Mouse (Mus musculus) erythroid progenitor cell, adult 5-6 weeks (primary cell): ENCODE data around the gene Jsrp1. TPM values are rescaled to one million over a fixed set of nuclear protein-coding genes. Genes with fewer than 3 reads are reported as not detected.

Experiments
- ATAC-seq: replicated peaks from 2 replicates; pipeline ENCODE4 v1.8.0; 2016; ENCODE audit warnings: moderate number of reproducible peaks, mild to moderate bottlenecking, moderate TSS enrichment, inconsistent platforms; ENCODE audit not compliant: poor library complexity, low FRiP score, severe bottlenecking
- total RNA-seq, 2 experiments: library from RNA; stranded (forward) in 1 of 2; stranded (reverse) in 1 of 2; fragments of 150-400 nt in 1 of 2; fragments of 186-747, 209-891 nt in 1 of 2; gene quantifications; 2 replicates each; pipeline versions ENCODE4 v1.2.3 to v1.2.4; 2015 to 2017; ENCODE audit warnings: low replicate concordance in 2 of 2

Gene Jsrp1
- total RNA-seq, 2 experiments from 2014 or later = not detected

- ATAC-seq = no peak
Observed at GRCm38 (mm10) chr10:80773816-80774215, 39.5 kb downstream of the Jsrp1 start.

- ATAC-seq = no peak
Observed at GRCm38 (mm10) chr10:80768365-80768764, 44.9 kb downstream of the Jsrp1 start.

- ATAC-seq = no peak
Observed at GRCm38 (mm10) chr10:80766161-80766815, 47.0 kb downstream of the Jsrp1 start.

GRCm38 (mm10) chr10:80765746-80766145, 47.6 kb downstream of the Jsrp1 start:
- no peak for ATAC-seq

- no peak for ATAC-seq
Observed at GRCm38 (mm10) chr10:80763502-80763901, 49.8 kb downstream of the Jsrp1 start.

- ATAC-seq = no peak
Observed at GRCm38 (mm10) chr10:80761821-80762220, 51.5 kb downstream of the Jsrp1 start.

- ATAC-seq = no peak
Observed at GRCm38 (mm10) chr10:80760596-80761524, 52.4 kb downstream of the Jsrp1 start.

- no peak for ATAC-seq
Observed at GRCm38 (mm10) chr10:80758651-80759050, 54.6 kb downstream of the Jsrp1 start.

Other genes with a start within 250 kb of the Jsrp1 start
- gene Klf16, start 236.2 kb downstream of the Jsrp1 start, total RNA-seq (2015; ENCODE audit: low replicate concordance) = 8.4 and 9.4 TPM in 2 replicates
- 9.9 and 14.1 TPM in 2 replicates for gene Klf16, start 236.2 kb downstream of the Jsrp1 start, total RNA-seq (2017; ENCODE audit: low replicate concordance)
- gene Abhd17a, start 223.2 kb downstream of the Jsrp1 start, total RNA-seq (2015; ENCODE audit: low replicate concordance) = 44.7 and 49.0 TPM in 2 replicates
- 5.5 and 30.7 TPM in 2 replicates for gene Abhd17a, start 223.2 kb downstream of the Jsrp1 start, total RNA-seq (2017; ENCODE audit: low replicate concordance)
- 8.8 and 10.5 TPM in 2 replicates for gene Scamp4, start 210.6 kb downstream of the Jsrp1 start, total RNA-seq (2015; ENCODE audit: low replicate concordance)
- 2.3 and 6.9 TPM in 2 replicates for gene Scamp4, start 210.6 kb downstream of the Jsrp1 start, total RNA-seq (2017; ENCODE audit: low replicate concordance)
- gene Adat3, start 210.6 kb downstream of the Jsrp1 start, total RNA-seq (2015; ENCODE audit: low replicate concordance) = not detected in 2 replicates
- 1.4 TPM in 1 of 2 replicates, not detected in the other for gene Adat3, start 210.6 kb downstream of the Jsrp1 start, total RNA-seq (2017; ENCODE audit: low replicate concordance)
- 0.72 and 1.7 TPM in 2 replicates for gene Gm49322, start 207.5 kb downstream of the Jsrp1 start, total RNA-seq (2015; ENCODE audit: low replicate concordance)
- gene Gm49322, start 207.5 kb downstream of the Jsrp1 start, total RNA-seq (2017; ENCODE audit: low replicate concordance) = 0.64 and 5.4 TPM in 2 replicates
- gene Csnk1g2, start 190.7 kb downstream of the Jsrp1 start, total RNA-seq (2015; ENCODE audit: low replicate concordance) = 31.4 and 58.0 TPM in 2 replicates
- gene Csnk1g2, start 190.7 kb downstream of the Jsrp1 start, total RNA-seq (2017; ENCODE audit: low replicate concordance) = 50.1 and 62.4 TPM in 2 replicates
- gene Btbd2, start 156.4 kb downstream of the Jsrp1 start, total RNA-seq (2015; ENCODE audit: low replicate concordance) = 2.9 and 3.8 TPM in 2 replicates
- 9.2 and 25.3 TPM in 2 replicates for gene Btbd2, start 156.4 kb downstream of the Jsrp1 start, total RNA-seq (2017; ENCODE audit: low replicate concordance)
- gene Mknk2, start 135.4 kb downstream of the Jsrp1 start, total RNA-seq (2015; ENCODE audit: low replicate concordance) = 78.2 and 83.0 TPM in 2 replicates
- 49.4 and 67.6 TPM in 2 replicates for gene Mknk2, start 135.4 kb downstream of the Jsrp1 start, total RNA-seq (2017; ENCODE audit: low replicate concordance)
- 19.5 and 32.3 TPM in 2 replicates for gene Mob3a, start 111.5 kb downstream of the Jsrp1 start, total RNA-seq (2015; ENCODE audit: low replicate concordance)
- gene Mob3a, start 111.5 kb downstream of the Jsrp1 start, total RNA-seq (2017; ENCODE audit: low replicate concordance) = 9.0 and 25.7 TPM in 2 replicates
- 21.4 and 36.4 TPM in 2 replicates for gene Izumo4, start 111.3 kb downstream of the Jsrp1 start, total RNA-seq (2015; ENCODE audit: low replicate concordance)
- 3.3 and 3.8 TPM in 2 replicates for gene Izumo4, start 111.3 kb downstream of the Jsrp1 start, total RNA-seq (2017; ENCODE audit: low replicate concordance)
- gene Ap3d1, start 71.2 kb downstream of the Jsrp1 start, total RNA-seq (2015; ENCODE audit: low replicate concordance) = 42.8 and 69.6 TPM in 2 replicates
- 66.0 and 111 TPM in 2 replicates for gene Ap3d1, start 71.2 kb downstream of the Jsrp1 start, total RNA-seq (2017; ENCODE audit: low replicate concordance)
- 69.6 and 105 TPM in 2 replicates for gene Dot1l, start 58.3 kb downstream of the Jsrp1 start, total RNA-seq (2015; ENCODE audit: low replicate concordance)
- 51.7 and 61.7 TPM in 2 replicates for gene Dot1l, start 58.3 kb downstream of the Jsrp1 start, total RNA-seq (2017; ENCODE audit: low replicate concordance)
- 34.2 and 48.6 TPM in 2 replicates for gene Sf3a2, start 15.3 kb downstream of the Jsrp1 start, total RNA-seq (2015; ENCODE audit: low replicate concordance)
- gene Sf3a2, start 15.3 kb downstream of the Jsrp1 start, total RNA-seq (2017; ENCODE audit: low replicate concordance) = 16.8 and 18.1 TPM in 2 replicates
- gene Plekhj1, start 14.9 kb downstream of the Jsrp1 start, total RNA-seq (2015; ENCODE audit: low replicate concordance) = 71.0 and 81.7 TPM in 2 replicates
- gene Plekhj1, start 14.9 kb downstream of the Jsrp1 start, total RNA-seq (2017; ENCODE audit: low replicate concordance) = 18.9 and 38.1 TPM in 2 replicates
- not detected in 2 replicates for gene Amh, start 8.3 kb downstream of the Jsrp1 start, total RNA-seq (2015; ENCODE audit: low replicate concordance)
- not detected in 2 replicates for gene Amh, start 8.3 kb downstream of the Jsrp1 start, total RNA-seq (2017; ENCODE audit: low replicate concordance)
- gene Oaz1, start 13.2 kb upstream of the Jsrp1 start, total RNA-seq (2015; ENCODE audit: low replicate concordance) = 1,470 and 1,566 TPM in 2 replicates
- 158 and 259 TPM in 2 replicates for gene Oaz1, start 13.2 kb upstream of the Jsrp1 start, total RNA-seq (2017; ENCODE audit: low replicate concordance)
- gene Lingo3, start 30.5 kb upstream of the Jsrp1 start, total RNA-seq (2015; ENCODE audit: low replicate concordance) = not detected in 2 replicates
- gene Lingo3, start 30.5 kb upstream of the Jsrp1 start, total RNA-seq (2017; ENCODE audit: low replicate concordance) = not detected in 2 replicates
- 24.7 and 54.4 TPM in 2 replicates for gene Lsm7, start 41.7 kb upstream of the Jsrp1 start, total RNA-seq (2015; ENCODE audit: low replicate concordance)
- gene Lsm7, start 41.7 kb upstream of the Jsrp1 start, total RNA-seq (2017; ENCODE audit: low replicate concordance) = 75.3 and 78.9 TPM in 2 replicates
- 262 and 270 TPM in 2 replicates for gene Sppl2b, start 41.8 kb upstream of the Jsrp1 start, total RNA-seq (2015; ENCODE audit: low replicate concordance)
- 283 and 322 TPM in 2 replicates for gene Sppl2b, start 41.8 kb upstream of the Jsrp1 start, total RNA-seq (2017; ENCODE audit: low replicate concordance)
- gene Tmprss9, start 58.4 kb upstream of the Jsrp1 start, total RNA-seq (2015; ENCODE audit: low replicate concordance) = 0.72 TPM in 1 of 2 replicates, not detected in the other
- gene Tmprss9, start 58.4 kb upstream of the Jsrp1 start, total RNA-seq (2017; ENCODE audit: low replicate concordance) = 0.30 TPM in 1 of 2 replicates, not detected in the other
- 17.6 and 32.1 TPM in 2 replicates for gene Timm13, start 87.5 kb upstream of the Jsrp1 start, total RNA-seq (2015; ENCODE audit: low replicate concordance)
- gene Timm13, start 87.5 kb upstream of the Jsrp1 start, total RNA-seq (2017; ENCODE audit: low replicate concordance) = 3.7 and 7.6 TPM in 2 replicates
- gene Lmnb2, start 104.7 kb upstream of the Jsrp1 start, total RNA-seq (2015; ENCODE audit: low replicate concordance) = 0.36 and 1.3 TPM in 2 replicates
- gene Lmnb2, start 104.7 kb upstream of the Jsrp1 start, total RNA-seq (2017; ENCODE audit: low replicate concordance) = 7.3 and 9.0 TPM in 2 replicates
- 1.3 and 1.8 TPM in 2 replicates for gene Gadd45b, start 116.6 kb upstream of the Jsrp1 start, total RNA-seq (2015; ENCODE audit: low replicate concordance)
- 3.6 and 9.2 TPM in 2 replicates for gene Gadd45b, start 116.6 kb upstream of the Jsrp1 start, total RNA-seq (2017; ENCODE audit: low replicate concordance)
- not detected in 2 replicates for gene Gng7, start 201.4 kb upstream of the Jsrp1 start, total RNA-seq (2015; ENCODE audit: low replicate concordance)
- gene Gng7, start 201.4 kb upstream of the Jsrp1 start, total RNA-seq (2017; ENCODE audit: low replicate concordance) = 0.38 and 0.90 TPM in 2 replicates
- gene Diras1, start 212.2 kb upstream of the Jsrp1 start, total RNA-seq (2015; ENCODE audit: low replicate concordance) = not detected in 2 replicates
- not detected in 2 replicates for gene Diras1, start 212.2 kb upstream of the Jsrp1 start, total RNA-seq (2017; ENCODE audit: low replicate concordance)
- gene Slc39a3, start 223.9 kb upstream of the Jsrp1 start, total RNA-seq (2015; ENCODE audit: low replicate concordance) = 4.3 and 7.1 TPM in 2 replicates
- gene Slc39a3, start 223.9 kb upstream of the Jsrp1 start, total RNA-seq (2017; ENCODE audit: low replicate concordance) = 1.2 and 4.2 TPM in 2 replicates
- 13.0 and 22.2 TPM in 2 replicates for gene Sgta, start 246.7 kb upstream of the Jsrp1 start, total RNA-seq (2015; ENCODE audit: low replicate concordance)
- 13.8 and 16.6 TPM in 2 replicates for gene Sgta, start 246.7 kb upstream of the Jsrp1 start, total RNA-seq (2017; ENCODE audit: low replicate concordance)